Mouse (Mus musculus) hindbrain, embryonic 16.5 days (tissue): ENCODE measurements at regions not wholly inside any gene's neighbourhood (a gene's known extent, or its start where the extent isn't known, plus 50 kb on each side); places are given as distances from the start of the nearest gene placed in this dataset.

ENCODE experiments used
- ATAC-seq: fragments of 200-750 bp; cut with Nextera tagmentation; 2 replicates; pipeline ENCODE4 v1.8.0; 2017; ENCODE audit warnings: moderate TSS enrichment, moderate library complexity
- H3K27ac ChIP-seq: fragments of 300-500 bp; sonication (generic); 2 replicates; pipeline ENCODE4 v1.5.1; 2014; ENCODE audit warnings: low read depth, mild to moderate bottlenecking, control low read depth, low read length, moderate library complexity
- H3K27me3 ChIP-seq: fragments of 300-500 bp; sonication (generic); replicated peaks from 2 replicates; pipeline ENCODE4 v1.6.1; 2014; ENCODE audit warnings: low read length; ENCODE audit not compliant: control insufficient read depth, insufficient read depth
- H3K36me3 ChIP-seq: fragments of 300-500 bp; sonication (generic); 2 replicates; pipeline ENCODE4 v1.6.1; 2014; ENCODE audit warnings: mild to moderate bottlenecking, low read length, moderate library complexity, mixed read lengths; ENCODE audit not compliant: control insufficient read depth, insufficient read depth
- H3K4me1 ChIP-seq: fragments of 300-500 bp; sonication (generic); 2 replicates; pipeline ENCODE4 v1.6.1; 2014; ENCODE audit warnings: low read depth, low read length; ENCODE audit not compliant: control insufficient read depth, insufficient read depth
- H3K4me2 ChIP-seq: fragments of 300-500 bp; sonication (generic); 2 replicates; pipeline ENCODE4 v1.6.1; 2014; ENCODE audit warnings: mild to moderate bottlenecking, low read length, control low read depth, moderate library complexity
- H3K4me3 ChIP-seq: fragments of 300-500 bp; sonication (generic); 2 replicates; pipeline ENCODE4 v1.5.1; 2014; ENCODE audit warnings: mild to moderate bottlenecking, low read length, control low read depth, moderate library complexity
- H3K9ac ChIP-seq: fragments of 300-500 bp; sonication (generic); 2 replicates; pipeline ENCODE4 v1.6.1; 2014; ENCODE audit warnings: low read depth, mild to moderate bottlenecking, control low read depth, low read length, moderate library complexity
- H3K9me3 ChIP-seq: fragments of 300-500 bp; sonication (generic); 2 replicates; pipeline ENCODE4 v1.6.1; 2014; ENCODE audit warnings: mild to moderate bottlenecking, low read length, moderate library complexity; ENCODE audit not compliant: control insufficient read depth
- WGBS: fragments of 180-500 bp; shearing (Covaris S2); extraction: QIAGEN DNeasy Blood & Tissue Kit; methylation state at CpG from one replicate; pipeline ENCODE4 v1.1.7; 2014; 5-methylcytosine and 5-hydroxymethylcytosine counted together

DNA sequence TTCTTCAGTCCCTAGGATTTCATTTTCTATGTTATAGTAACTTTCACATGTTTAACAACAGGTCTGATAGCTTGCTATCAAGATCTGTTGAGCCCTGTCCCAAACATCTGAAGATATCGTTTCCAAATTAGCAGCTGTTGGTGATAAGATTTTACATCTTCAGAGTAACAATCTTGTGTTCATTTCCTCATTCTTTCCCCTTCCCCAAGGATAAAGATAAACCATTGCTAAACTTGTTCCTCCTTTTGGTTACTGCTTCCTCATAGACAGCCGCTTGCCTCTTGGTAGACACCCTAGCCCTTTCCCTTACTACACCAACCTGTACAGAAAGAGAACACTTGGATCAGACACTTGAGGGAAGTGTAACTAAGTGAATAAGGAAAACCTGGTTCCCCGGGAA is 58.6 kb downstream of the Kcnrg start:
- 95% methylated on average over 3 of the region's 3 CpGs for WGBS
- Histone ChIP-seq H3K27me3 (no peaks in the 10 kb centered on the region), H3K36me3 (no peaks in the 10 kb centered on the region), H3K4me3 (no peak overlapping the region), H3K4me2 (no peak overlapping the region), H3K27ac (no peak overlapping the region), H3K9me3 (no peaks in the 10 kb centered on the region), H3K9ac (no peak overlapping the region), H3K4me1 (no peaks in the 10 kb centered on the region)
- no peak for ATAC-seq

DNA sequence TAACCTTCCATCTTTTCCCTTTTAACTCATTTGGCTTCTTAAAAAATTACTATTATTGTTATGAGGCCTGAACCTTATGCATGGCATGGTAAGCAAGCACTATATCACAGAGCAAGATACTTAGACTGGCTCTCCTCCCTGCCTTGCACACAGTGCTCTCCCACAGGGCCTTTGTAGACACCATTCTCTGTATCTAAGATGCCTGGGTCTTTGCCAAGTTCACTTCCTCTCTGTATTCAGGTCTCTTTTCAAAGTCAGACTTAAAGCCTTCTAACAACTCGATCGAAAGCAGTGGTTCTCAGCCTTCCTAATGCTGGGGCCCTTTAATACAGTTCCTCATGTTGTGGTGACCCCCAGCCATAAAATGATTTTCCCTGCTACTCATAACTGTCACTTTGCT is 65.9 kb downstream of the Kcnrg start:
- Histone ChIP-seq H3K36me3 (no peaks in the 10 kb centered on the region), H3K9ac (no peak overlapping the region), H3K4me2 (no peak overlapping the region), H3K4me1 (no peaks in the 10 kb centered on the region; the same call in 1 of the 2 replicates), H3K4me3 (no peak overlapping the region), H3K9me3 (no peaks in the 10 kb centered on the region), H3K27me3 (no peaks in the 10 kb centered on the region), H3K27ac (peak overlapping the region; percentile 39)
- no peak for ATAC-seq
- 53% methylated on average over 2 of the region's 2 CpGs for WGBS

DNA sequence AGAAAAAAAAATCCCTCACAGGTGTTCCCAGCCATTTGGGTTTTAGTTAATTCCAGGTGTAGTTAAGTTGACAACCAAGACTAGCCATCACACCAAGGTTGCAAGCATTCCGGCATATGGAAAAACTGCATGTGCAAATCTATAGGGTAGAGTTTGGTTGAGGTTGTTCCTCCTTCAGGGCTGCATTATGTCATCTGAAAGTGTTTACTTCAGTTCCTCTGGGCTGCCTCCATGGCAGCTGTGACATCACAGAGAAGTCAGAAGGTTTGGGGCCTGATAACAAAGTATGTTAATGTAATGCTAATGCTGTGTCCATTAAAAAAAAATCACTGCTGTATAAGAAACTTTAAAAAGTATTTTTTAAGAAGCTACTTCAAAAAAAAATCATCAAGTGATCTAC is 70.8 kb downstream of the Kcnrg start:
- no peaks in the 10 kb centered on the region for H3K36me3 ChIP-seq
- H3K27me3 ChIP-seq = 0 out of 2 replicates have a peak, but pooled peaks cover 2% of the 10 kb centered on the region
- whole genome bisulfite sequencing = 96% methylated on average over 1 of the region's 1 CpGs
- no peak overlapping the region for H3K27ac ChIP-seq
- no peaks in the 10 kb centered on the region for H3K9me3 ChIP-seq
- no peak for ATAC-seq
- H3K4me1 ChIP-seq = peaks cover 9% of the 10 kb centered on the region
- no peak overlapping the region for H3K4me3 ChIP-seq
- H3K9ac ChIP-seq = no peak overlapping the region
- no peak overlapping the region for H3K4me2 ChIP-seq

DNA sequence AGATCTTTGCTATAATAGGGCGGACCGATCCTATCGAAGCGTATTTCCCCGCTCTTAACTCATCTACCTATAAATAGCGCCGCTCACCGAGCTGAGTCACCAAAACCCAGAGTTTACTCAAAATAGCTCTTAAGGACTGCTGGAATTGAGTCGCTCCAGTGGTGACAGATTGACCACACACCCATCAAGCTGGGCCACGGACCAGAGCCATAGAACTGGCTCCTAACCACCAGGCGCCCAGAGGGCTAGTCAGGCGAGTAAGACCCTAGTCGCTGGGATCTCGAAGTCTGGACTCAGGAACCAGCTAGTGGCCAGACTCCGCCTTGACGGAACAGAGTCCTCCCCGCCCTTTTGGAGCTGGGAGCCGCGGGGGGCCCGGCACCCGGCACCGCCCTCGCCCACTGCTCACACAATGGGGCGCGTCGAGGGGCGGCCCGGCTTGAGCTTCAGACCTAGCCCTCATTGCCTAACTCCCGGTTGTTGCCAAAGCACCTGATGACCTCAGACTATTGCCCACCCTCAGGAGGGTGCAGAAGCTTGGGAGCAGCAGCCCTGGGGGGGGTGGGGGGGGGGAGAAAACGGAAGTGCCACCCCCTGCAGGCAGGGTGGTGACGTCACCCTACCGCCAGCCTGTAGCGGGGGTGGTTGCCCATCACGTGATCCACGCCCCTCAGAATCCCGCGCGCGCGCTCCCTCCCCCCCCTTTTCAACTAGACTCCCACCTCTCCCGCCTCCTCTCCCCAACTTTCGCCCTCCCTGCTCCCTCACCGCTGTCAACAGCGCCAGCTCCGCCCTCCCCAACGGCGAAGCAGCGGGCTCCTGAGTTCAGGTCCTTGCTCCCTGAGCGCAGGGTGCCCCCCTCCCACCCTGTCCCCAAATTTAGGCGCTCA is 73.8 kb downstream of the Kcnrg start:
- H3K27ac ChIP-seq = peak overlapping the region; percentile 92
- peaks cover 10% of the 10 kb centered on the region for H3K27me3 ChIP-seq
- H3K4me3 ChIP-seq = peak overlapping the region; percentile 89
- ATAC-seq = peak; percentile 76
- H3K36me3 ChIP-seq = no peaks in the 10 kb centered on the region
- peaks cover 11% of the 10 kb centered on the region for H3K4me1 ChIP-seq
- WGBS = under 1% methylated on average over 41 of the region's 50 CpGs
- H3K9ac ChIP-seq = peak overlapping the region; percentile 84
- peak overlapping the region; percentile 91 for H3K4me2 ChIP-seq
- H3K9me3 ChIP-seq = no peaks in the 10 kb centered on the region

DNA sequence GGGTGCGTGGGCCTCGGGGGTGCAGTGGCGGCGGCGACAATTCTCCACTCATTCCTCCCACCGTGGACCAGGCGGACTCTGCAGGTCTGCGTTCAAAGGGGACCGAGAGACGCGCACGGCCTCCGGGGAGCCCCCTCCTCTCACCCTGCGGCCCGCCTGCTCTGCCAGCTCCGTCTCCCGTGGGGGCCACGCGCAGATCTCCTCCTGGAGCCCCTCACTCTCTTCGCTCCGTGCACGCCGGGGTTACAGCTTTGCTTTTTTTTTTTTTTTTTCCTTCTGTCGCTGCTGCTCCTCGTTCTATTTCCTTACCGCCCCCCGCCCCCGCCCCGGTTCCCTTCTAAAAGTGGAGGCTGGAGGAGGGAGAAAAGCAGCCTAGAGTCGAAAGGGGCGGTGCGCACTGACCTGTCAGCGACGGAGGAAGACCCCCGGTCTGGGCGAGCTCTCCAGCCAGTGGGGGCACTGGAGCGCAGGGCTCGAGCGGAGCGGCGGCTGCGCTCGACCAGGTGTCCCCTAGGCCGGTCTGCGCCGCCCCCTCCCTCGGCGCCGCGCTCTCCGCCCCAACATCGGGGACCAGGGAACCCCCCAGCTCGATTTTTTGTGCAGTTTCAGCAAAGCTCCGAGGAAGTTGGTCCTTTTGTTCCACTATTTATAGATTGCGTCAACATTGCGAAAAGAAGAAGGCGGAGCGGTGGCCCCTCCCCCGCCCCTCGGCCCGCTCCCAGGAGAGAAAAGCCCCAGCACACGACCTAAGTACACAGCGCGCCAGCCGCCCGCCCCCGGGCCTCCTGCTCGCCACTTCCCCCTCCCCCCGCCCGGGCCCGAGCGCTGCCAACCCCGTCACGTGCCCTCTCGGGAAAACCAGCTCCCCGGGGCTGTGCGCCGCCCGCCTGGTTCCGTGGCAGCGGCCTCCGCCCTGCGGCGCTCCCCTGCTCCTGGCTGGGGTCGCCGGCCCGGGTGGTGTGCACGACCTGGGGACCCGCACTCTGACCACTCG is 74.7 kb downstream of the Kcnrg start:
- H3K4me1 ChIP-seq = peaks cover 14% of the 10 kb centered on the region
- peak overlapping the region; percentile 84 for H3K9ac ChIP-seq
- H3K9me3 ChIP-seq = no peaks in the 10 kb centered on the region
- peak overlapping the region; percentile 92 for H3K27ac ChIP-seq
- peak overlapping the region; percentile 89 for H3K4me3 ChIP-seq
- peak; percentile 78 for ATAC-seq
- H3K36me3 ChIP-seq = no peaks in the 10 kb centered on the region
- H3K27me3 ChIP-seq = peaks cover 10% of the 10 kb centered on the region
- WGBS = under 1% methylated on average over 78 of the region's 90 CpGs
- H3K4me2 ChIP-seq = peak overlapping the region; percentile 91

DNA sequence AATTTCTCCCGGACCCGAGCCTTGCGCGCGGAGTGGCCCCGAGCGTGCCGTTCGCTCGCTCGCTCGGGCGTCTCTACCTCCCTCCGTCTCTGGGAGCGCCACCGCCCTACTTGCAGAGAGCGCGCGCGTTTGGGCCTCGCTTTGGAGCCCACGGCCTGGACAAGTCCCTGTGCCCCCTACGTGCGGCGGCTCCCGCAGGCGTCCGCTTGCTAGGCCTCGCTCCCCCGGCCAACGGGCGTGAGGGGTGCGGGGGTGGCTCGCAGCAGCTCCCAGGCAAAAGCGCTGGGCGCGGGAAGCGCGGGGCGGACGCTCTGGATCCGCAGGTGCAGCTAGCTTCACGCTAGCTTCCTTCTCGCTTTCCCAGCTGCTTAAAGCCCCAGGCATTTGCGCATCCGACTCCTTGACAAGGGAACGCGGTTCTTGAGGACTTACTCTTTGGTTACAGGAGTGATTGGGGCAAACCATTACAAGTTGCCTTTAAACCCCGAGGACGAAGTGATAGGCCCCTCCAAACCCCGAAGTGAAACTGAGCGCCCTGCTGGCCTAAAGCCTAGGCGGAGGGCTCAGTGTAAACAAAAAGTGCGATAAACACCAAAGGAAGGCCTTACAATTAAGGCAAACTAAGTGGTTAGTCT is 75.6 kb downstream of the Kcnrg start:
- WGBS = 1% methylated on average over 54 of the region's 54 CpGs
- ATAC-seq = peak; percentile 67
- Histone ChIP-seq H3K4me1 (peaks cover 16% of the 10 kb centered on the region), H3K9ac (peak overlapping the region; percentile 84), H3K27me3 (peaks cover 10% of the 10 kb centered on the region), H3K9me3 (no peaks in the 10 kb centered on the region), H3K4me3 (peak overlapping the region; percentile 89), H3K4me2 (peak overlapping the region; percentile 91), H3K36me3 (no peaks in the 10 kb centered on the region), H3K27ac (peak overlapping the region; percentile 92)

DNA sequence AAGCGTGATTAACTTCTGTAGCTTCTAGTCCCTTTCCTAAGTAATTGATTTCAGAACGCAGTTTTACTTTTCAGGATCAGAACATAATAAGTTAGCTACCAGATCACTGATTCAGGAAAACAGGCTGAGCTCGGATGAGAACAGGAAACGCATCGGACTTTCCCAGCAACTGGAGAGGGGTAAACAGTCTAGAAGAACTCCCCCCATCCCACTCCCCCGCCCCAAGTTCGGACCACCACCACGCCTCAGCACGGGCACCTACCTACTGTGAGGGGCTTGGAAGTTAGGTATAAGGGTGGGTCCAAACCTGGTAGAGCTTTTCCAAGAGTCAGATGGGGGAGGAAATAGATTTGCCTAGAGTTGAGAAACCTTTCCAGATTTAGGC is 76.1 kb downstream of the Kcnrg start:
- Histone ChIP-seq H3K9me3 (no peaks in the 10 kb centered on the region), H3K4me2 (peak overlapping the region; percentile 91), H3K27me3 (peaks cover 10% of the 10 kb centered on the region), H3K4me1 (peaks cover 16% of the 10 kb centered on the region), H3K4me3 (peak overlapping the region; percentile 89), H3K36me3 (no peaks in the 10 kb centered on the region), H3K27ac (no peak overlapping the region), H3K9ac (peak overlapping the region; percentile 84; the same call in 1 of the 2 replicates)
- WGBS = 14% methylated on average over 9 of the region's 9 CpGs
- ATAC-seq = no peak

DNA sequence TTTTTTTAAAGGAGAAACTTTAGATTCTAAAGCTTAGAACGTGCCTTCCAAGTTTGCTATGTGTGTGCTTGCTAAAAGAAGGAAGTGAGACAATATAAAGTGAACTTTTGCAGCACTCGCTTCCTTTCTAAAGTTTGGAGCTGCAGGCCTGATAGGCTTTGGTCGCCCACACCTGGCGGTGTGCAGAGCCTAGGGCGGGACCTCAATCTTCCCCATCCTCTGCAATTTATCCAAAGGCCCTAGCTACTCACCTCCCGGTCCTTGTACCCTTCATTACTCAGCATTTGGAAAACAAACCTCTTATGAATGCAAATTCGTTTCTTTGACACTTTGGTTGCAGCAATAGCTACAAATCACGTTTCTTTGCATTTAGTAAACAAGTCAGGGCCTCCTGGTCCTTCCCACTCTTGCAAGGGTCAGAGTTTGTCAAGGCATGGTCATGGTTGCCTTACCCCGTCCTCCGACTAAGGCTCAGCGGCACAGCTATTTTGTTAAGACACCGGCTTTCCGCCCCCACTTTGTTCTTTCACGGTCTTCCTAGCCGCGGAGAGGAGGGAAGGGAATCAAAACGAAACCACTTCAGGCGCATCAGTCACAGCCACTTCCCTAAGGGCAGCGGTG is 76.6 kb downstream of the Kcnrg start:
- peaks cover 13% of the 10 kb centered on the region for H3K27me3 ChIP-seq
- H3K9me3 ChIP-seq = no peaks in the 10 kb centered on the region
- ATAC-seq = no peak
- H3K27ac ChIP-seq = no peak overlapping the region
- WGBS = 18% methylated on average over 19 of the region's 19 CpGs
- H3K36me3 ChIP-seq = no peaks in the 10 kb centered on the region
- peaks cover 16% of the 10 kb centered on the region for H3K4me1 ChIP-seq
- H3K4me2 ChIP-seq = peak overlapping the region; percentile 22
- peak overlapping the region; percentile 24 for H3K4me3 ChIP-seq
- no peak overlapping the region for H3K9ac ChIP-seq
